Mouse (Mus musculus) cerebellum, postnatal 36 days (tissue): ENCODE results near the gene 4930562C15Rik.

Experiments
- DNase-seq, 2 experiments: peaks; one replicate each; pipeline ENCODE4 v3.0.0; 2021 to 2022; ENCODE audit warnings: mixed read lengths in 2 of 2

4930562C15Rik gene

DNA sequence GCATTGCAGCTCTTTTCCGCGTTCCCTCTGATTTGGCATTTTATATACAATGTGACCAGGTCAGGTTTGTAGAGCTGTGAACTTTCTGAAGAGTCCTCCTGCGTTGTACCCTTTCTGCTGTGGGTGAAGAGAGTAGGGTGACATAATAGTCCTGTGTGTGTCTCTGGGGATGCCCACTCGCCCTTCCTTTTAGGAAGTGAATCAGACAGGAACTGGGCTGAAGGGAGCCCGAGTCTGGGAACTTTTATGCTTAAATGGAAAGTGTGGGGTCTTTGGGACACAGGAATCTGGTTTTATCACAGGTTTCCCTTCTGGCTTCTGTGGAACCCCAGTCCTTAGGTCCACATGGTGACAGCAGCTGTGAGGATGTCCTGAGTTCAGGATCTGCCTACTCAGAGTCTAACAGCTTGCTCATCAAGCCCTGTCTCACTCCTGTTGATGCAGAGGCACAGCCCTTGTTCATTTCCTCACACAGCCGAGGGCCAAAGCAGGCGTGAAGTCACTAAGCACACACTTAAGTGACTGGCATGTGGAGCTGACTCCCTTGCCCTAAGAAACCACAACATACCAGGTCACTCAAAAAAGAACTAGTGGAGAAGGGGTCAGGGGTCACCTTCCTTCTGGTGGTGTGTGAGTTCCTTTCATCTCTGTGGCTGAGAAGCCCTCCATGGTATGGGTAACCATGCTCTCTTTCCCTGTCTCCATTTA is 59.1 kb downstream of the 4930562C15Rik start:
- no peak for DNase-seq

DNA sequence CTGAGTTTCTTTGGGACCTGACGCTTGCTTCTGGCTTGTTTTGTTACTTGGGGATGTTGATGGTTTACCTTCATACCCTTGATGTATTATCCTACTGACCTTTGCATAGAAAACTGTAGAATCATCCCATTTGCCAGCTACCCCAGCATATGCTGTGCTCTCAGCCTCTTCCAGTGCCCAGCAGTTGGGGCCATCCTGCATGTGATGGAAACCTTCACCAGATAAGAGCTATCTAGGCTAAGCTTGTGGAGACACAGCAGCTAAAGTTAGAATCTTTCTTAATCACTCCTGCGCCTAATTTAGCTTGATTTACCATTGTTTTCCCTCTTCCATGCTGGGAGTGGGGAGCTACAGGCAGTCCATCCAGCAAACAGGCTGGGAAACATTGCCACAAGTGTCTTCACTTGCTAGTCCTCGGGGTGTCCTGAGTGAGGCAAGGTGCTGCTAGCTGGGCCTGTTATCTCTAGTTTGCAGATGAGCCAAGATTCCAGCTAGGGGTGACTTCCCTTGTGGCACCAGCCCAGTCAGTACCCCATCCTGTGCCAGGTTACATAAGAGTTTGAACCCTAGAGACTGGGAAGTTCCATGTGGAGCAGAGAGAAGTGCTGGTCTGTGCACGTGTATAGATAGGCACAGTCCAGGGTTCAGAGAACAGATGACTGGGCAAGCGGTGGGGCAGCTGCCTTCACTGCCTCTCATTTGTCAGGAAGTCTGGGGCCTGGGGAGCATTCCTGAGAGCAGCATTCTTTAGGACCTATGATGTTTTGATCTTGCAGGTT is 61.2 kb downstream of the 4930562C15Rik start:
- DNase-seq: peak; percentile 42 to 51

DNA sequence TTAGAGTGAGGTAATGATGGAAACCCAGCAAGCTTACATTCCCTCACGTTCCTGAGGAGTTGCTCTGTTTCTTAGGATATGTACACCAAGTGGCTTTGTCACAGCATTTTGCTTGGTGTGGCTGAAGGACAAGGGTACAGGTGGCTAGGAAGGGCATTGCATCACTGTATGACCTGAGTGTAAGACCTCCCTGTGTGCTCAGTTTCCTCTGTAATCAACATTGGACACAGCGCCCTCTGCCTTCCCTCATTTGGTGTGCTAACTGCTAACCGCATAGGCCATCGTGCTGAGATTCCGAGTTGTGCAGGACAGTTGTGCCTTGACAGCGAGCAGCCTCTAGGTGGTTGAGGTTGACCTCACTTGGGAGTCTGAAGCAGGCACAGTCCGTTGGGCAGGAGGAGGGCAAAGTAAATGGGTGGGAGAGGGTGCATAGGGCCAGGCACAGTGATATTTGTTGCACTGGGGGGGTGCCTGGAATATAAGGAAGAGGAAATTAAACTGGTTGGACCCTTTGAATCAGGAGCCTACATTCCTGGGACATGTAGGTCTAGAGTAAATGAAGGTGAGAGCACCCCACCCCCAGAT is 62.0 kb downstream of the 4930562C15Rik start:
- DNase-seq: no peak

DNA sequence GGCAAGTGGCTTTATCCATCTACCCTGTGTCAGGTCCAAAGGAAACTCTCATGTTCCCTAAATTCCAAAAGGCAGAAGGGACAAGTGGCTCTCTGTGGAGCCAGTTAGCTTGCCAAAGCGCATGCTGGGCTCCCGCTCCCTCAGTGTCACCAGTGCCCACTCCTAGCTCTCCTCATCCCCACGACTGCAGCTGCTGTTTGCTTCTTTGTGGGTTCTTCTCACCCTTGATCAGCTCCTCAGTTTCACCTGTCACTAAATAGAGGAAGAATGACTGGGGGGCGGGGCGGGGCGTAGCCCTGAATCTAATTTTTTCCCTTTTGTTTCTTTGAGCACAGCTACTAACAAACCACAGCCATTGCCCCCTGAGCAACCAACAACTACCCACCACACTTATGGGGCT is 63.7 kb downstream of the 4930562C15Rik start:
- no peak for DNase-seq

DNA sequence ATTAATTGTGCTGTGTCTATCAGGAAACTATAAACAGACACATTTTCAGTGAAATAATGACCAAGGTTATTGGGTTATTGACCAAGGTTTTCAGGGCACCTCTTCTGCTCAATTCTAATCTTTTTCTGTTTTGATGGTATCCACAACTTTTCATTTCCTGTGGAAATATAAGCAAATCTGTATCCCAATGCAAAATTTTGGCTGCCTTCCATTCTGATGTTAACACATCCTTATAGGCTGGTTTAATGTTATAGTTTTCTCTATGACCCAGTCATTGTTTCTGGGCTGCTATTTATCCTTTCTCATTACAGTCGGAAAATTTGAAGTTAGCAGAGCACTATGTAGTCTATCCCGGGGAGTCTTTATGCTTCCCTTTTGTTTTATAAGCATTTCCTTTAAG is 64.5 kb downstream of the 4930562C15Rik start:
- DNase-seq: no peak

DNA sequence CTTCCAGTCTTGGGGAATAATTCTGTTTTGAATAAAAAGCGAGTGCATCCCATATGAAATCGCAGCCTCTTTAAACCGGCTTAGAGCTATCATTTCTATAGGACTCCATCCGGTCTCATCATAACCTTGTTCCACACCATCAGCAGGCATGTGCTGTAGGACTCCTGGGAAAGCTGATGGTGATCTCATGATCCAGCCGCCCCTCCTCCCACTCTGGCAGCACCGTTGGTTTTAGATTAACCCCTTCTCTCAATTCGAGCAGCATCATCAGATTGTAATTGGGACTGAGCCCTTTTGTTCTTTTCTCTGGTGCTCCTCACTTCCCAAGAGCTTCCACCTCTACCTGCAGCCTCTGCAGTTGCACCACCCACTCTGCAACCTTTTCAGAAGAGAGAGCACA is 66.0 kb downstream of the 4930562C15Rik start:
- no peak for DNase-seq

DNA sequence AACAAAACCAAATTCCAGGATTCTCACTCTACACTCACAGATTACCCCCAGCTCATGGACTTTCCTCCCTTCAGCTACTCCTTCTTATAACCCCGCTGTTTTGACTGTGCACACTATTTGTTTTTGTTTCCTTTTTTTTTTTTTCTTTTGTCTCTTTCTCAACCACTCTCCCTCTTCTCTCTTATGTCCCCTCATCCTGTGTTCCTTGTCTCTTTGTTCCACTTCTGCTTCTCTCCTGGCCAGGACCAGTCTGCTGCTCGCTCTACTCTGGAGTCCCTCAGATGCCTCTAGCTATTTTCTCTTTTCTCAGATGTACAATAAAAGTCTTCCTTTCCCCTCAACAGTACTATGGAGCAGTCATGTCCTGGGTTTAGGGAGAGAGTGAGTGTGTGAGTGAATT is 67.2 kb downstream of the 4930562C15Rik start:
- DNase-seq: no peak

DNA sequence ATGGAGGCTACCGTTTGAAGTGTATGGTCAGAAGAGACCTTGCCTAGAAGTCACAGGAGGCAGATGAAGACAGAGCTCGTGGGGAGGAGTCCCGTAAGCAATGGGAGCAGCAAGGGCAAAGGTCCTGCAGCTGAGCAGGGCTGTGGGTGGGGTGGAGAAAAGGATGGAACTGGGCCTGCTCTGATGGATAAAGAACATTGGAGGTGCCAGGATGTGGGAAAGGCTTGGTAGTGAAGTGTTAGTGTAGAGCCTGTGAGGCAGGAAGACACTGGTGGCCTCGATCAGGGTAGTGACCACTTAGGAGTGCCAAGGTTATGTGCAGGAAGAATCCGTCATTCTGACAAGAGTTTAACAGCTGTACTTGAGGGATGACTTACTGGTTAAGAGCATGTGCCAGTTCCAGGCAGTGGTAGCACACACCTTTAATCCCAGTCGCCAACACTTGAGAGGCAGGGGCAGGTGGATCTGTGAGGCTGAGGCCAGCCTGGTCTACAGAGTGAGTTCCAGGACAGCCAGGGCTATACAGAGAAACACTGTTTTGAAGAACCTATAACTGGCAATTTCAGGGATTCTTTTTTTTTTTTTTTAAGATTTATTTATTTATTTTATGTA is 68.4 kb downstream of the 4930562C15Rik start:
- no peak for DNase-seq

DNA sequence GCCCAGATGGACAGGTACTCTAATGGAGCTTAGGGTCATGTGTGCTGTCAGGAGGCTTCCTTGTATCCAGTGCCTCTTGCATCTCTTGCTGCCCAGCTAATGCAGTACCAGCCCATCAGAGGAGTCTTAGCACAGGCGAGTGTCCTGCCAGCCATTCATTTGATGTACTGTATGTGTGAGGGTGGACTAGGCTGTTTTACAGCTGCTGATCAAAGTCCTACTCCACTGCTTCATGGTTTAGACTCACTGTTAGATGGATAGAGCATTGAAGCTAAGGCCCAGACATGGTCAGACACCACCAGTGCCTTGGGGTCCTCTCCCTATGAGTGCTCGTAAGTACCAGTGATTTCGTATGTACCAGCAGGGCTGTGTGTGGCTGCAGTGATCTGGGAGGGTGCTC is 69.7 kb downstream of the 4930562C15Rik start:
- no peak for DNase-seq

DNA sequence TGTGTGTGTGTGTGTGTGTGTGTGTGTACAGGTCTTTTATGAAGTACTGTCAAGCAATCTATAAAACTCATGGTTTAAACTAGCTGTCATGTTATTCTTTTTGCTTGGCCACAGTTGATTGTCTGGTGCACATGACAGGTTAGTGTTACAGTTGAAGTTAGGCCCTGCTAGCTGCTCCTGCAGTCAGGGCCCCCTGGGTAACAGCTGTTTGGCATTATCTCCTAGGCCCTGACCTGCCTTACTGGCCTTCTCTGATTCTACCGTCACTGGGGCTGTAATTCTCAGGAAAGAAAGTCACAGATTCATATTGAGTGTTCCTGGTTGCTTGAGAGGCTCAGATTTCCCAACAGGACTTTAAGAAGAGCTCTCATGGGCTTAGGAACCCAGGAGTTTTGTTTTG is 70.4 kb downstream of the 4930562C15Rik start:
- no peak for DNase-seq

DNA sequence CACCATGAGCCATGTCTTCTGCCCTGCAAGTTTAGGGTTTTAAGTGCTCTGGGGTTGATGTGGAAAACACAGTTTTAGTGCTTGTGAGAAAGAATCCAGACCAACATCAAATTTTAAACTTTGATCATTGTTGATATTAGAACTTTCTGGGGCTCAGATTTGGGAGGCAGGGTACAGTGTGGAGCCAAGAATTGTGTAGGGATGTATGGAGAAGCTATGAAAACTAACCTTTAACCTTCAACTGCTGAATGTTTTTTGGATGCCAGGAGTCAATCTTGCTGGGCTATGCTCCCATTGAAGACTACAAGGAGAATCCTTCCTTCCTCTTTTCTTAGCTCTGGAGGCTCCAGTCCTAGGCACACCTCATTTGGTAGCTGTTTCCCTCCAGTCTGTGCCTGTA is 71.3 kb downstream of the 4930562C15Rik start:
- DNase-seq: no peak

DNA sequence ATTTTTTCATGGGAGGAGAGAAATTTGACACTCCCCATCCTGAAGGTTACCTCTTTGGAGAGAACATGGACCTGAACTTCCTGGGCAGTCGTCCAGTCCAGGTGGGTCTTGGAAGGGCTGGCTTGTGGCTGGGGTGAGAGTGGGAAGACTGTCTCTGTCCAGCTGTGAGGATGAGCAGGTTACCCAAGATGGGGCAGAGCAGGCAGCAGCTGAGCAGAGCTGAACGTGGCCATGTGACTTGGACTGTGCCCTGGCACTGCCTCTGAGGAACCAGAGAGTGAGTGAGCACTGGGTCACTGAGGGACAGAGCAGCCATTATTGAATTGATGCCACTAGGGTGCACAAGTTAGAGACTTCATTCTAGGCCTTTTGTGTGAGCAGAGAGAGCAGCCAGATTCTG is 72.2 kb downstream of the 4930562C15Rik start:
- no peak for DNase-seq

DNA sequence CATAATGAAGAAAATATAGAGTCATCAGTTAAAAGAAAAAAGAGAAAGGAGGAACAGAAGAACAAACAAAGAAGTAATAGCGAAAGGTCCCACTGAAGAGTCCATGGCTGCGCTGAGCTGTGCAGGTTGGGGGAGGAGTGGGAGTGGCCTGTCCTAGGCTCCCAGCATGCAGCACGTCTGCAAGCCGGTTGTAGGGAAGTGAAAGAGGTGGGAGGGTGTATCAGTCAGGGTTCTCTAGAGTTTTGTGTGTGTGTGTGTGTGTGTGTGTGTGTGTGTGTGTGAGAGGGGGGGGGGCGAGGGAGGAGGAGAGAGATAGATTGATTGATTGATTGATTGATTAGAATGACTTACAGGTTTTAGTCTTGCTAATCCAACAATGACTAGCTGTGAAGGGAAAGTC is 72.8 kb downstream of the 4930562C15Rik start:
- no peak for DNase-seq

DNA sequence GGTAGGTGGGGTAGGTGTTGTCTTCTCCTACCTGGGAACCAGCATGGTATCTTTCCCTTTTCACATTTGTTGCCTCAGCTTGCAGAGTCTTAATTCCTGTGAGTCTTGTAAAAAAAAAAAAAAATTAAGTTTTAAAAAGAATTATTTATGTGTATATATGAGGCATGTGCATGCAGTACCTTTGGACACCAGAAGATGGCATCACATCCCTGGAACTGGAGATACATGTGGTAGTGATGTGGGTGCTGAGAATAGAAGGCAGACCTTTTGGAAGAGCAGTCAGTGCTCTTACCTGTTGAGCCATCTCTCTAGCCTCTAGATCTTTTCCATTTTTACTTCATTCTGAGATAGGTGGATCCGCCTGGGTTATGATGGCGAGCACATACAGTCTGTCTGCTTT is 74.5 kb downstream of the 4930562C15Rik start:
- DNase-seq: no peak

DNA sequence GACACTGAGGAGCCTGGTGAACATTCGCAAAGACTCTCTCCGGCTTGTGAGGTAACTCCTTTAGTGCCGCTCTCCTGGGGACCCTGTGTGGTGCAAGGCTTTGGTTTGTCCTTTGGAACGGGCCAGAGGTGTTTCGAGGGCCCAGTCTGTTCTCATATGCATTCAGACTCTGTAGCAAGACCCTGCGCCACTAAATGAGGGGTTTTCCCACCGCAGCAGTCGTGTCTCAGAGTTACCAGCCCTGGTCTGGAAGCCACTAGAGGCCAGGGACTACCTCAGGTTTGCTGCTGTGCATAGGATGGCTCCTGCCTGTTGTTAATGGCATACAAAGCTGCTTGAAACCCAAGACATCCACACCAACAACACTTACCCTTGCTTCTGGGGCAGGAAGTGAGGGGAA is 75.5 kb downstream of the 4930562C15Rik start:
- DNase-seq: no peak

DNA sequence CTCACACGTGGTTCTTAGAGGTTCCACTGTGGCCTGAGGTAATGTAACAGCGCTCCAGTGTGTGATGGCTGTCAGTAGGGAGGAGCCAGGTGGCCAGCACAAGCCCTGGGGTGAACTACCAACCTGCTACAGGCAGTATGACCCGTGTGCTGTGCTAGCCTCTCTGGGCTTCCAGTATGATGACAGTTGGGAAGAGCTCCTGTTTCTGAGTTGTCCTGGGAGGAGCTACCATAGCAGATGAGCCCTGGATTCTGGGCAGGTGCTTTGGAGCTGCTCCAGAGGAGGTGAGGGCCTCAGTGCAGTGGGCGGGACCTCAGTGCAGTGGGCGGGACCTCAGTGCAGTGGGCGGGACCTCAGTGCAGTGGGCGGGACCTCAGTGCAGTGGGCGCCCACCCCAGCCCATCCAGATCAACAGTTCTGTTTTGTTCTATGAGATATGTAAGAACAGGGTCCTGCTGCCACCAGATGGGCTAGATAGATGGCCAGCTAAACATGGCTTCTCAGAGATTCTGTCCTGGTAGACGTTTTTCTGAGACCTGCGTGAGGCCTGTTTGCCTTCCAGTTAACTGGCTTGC is 76.9 kb downstream of the 4930562C15Rik start:
- no peak for DNase-seq

DNA sequence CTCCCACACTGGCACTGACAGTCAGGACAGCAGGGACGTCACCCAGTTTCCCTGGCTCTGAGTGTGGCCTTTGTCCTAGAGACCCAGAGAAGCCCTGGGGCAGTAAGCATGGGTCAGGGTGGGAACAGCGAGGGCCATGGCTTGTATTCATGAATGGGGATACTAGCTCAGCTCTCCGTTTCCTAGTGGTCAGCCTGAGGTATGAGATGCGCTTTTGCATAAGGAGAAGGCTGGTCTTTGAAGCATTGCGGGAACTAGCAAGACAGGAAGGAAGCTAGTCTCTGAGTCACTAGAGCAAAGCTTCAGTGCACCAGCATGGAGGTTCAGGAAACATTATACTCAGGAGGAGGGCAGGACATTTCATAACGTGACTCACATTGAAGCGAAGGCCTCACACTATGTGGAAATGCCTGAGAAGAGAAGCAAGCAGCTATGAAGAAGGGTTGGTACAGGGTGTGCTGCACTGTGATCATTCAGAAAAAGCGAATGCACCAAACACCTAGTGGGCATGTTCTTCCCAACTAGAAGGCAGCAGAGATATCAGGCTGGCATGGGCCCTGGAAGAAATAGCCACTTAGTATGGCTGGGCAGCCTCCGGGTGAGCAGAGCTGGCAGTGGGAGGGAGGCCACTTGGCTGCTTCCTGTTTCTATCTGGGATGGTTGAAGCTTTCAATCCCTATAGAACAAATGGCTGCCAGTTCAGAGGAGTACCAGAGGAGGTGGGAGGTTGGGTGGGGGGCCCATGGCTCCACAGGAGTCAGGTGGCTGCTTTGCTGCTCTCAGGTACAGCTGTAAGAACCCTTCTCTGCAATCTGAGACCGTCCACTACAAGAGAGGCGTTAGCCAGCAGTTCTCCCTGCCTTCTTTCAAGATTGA is 77.9 kb downstream of the 4930562C15Rik start:
- no peak for DNase-seq

DNA sequence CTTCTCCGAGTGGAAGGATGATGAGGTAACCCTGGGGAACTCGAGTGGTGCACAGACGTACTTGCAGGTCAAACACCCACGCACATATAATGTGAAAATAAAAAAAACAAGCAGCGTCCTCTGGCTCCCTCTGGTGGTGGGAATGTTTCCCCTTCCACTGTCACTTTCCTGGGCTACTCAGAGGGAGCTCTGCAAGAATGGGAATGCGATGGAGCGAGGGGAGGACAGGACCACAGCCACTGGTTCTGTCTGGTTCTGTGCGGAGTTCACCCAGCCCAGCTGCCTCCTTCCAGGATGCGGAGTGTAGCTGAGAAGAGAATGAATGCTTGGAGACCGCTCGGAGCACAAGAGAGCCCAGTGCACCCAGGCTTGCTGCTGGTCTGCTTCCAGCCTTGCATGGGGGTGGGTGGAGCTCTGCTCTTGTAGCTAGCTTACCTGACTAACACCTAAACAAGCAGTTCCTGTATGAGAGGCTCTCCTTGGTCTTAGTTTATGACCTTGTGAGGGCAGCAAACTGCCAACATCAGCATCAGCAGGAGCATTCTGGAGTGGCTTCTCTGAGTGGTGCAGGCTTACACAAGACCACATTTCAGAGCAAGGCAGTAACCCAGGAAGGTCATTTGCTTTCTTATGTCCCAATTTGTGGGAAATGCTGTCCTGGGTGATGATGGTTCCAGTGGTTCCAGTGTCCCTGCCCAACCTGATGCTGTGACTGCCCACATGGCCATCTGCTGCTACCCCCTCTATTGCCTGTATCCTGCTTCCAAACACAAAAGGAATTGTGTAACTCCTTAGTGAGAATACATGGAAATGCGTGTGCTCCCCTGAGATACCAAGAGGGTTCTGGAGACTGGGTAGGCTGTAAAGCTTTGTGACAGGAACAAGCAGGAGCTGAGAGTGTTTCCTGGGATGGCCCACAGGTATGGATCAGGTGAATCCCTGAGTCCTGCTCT is 78.8 kb downstream of the 4930562C15Rik start:
- peak; percentile 81 to 90 for DNase-seq

DNA sequence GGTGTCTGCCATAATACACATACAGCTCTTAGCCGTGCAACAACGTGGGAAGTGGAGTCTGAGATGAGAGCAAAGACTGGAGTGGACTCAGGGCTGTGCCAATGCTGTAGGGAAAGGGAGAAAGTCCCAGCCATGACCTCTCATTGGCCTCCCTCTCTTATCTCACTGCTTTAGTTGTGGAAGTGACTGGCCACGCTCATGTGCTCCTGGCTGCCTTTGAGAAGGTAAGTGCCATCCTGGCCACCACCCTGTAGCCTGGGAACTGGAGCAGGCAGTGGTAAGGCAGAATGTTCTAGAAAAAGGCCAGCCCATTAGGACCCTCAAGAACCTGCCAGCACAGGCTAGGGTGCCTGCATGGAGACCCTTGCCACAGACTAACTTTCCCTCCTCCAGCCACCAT is 80.7 kb downstream of the 4930562C15Rik start:
- no peak for DNase-seq

DNA sequence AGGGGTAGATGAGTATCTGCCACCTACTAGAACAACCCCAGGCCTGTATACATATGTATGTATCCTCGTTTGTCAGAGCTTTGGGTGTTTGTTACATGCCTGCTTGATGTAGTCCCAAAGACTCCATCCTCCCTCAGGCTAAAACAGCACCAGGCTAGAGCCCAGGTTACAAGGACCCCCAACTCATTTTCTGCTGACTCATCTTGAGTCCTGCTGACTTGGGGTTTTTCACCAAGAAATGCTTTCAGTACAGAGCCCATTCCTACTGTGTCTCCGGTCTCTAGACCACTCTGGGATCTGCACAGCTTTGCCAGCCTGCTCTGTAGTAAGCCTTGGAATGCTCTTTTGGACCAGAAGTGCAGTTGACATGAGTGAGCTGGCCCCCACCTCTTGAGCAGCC is 81.4 kb downstream of the 4930562C15Rik start:
- DNase-seq: no peak
